Mouse (Mus musculus): ENCODE data around the gene Spg11. TPM values are rescaled to one million over a fixed set of nuclear protein-coding genes. Genes with fewer than 3 reads are reported as not detected.

The Spg11 gene
- total RNA-seq (2018; cell fraction: chromatin; rRNA removed), result 100 to 1,000 TPM in 15 of 26 experiments, 10 to 100 TPM in 11; 29.8 to 172 (median 109) TPM
- total RNA-seq (2018; cell fraction: cytosol; rRNA removed), result 10 to 100 TPM; 22.1 to 40.1 (median 33.4) TPM
- total RNA-seq (2018; cell fraction: nucleus; rRNA removed), result 10 to 100 TPM; 34.1 to 97.6 (median 68.8) TPM
- polyA plus RNA-seq (2018), result 19.6 to 24.9 TPM (median 23.6 TPM) in 3 replicates

DNA sequence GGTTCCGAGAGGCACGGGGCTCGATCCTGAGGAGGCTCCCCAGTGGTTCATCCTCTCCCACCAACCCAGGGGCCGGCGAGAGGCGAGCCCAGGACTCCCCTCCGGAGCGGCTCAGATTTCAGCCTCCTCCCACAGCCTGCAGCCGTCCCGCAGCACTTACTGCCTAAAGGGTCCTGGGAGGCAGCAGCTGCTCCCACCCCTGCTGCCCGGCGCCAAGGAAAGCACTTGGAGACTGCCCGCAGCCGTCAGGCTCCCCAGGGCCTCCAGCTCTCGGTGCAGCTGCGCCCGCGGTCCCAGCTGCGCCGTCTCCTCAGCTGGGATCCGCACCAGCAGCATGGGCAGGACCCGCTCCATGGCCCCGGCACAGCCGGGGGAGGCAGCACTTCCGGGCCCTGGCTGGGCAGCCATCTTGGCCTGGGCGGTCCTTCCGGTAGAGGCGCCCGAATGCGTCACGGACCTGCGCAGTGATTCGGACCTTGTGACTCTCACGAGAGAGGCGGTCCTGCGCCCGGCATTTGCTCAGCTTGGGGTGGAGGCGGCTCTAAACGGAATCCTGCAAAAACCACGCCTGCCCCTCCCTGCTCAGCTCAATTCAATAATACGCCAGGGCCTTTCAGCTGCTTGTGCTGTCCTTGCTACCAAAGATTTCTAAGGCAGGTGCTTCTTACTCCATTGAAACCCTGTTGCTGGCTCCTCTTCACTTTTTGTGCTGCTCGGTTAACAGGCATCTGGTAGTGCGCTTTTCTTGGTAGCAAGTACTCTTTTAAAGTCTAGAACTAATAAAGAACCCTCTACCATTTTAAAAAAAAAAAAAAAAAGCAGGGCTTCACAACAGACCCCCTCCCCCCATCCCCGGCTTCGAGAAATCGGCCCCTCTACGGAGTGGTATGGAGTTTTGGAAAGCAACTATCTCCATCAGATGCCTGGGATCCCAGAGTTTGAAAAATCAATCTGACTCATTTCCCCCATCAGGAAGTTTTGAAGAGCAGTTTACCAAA lies at the start of gene Spg11:
Gene Spg11 (minus strand): TSS at position 426 of the 998 bp plus-strand sequence.
- H3K4me3 ChIP-seq (ENCODE audit: inconsistent target), result peak within 1 kb of the TSS; percentile 85
- WGBS (ENCODE audit: missing documents), result under 1% methylated on average over 47 of the region's 47 CpGs
- H3K79me2 ChIP-seq (ENCODE audit: inconsistent target), result peaks cover 46% of the 10 kb centered on the region
- H3K27ac ChIP-seq, result peak within 1 kb of the TSS; percentile 87
- peaks cover 16% of the 10 kb centered on the region; the same call in 1 of the 2 replicates for H3K36me3 ChIP-seq (ENCODE audit: inconsistent target)

DNA sequence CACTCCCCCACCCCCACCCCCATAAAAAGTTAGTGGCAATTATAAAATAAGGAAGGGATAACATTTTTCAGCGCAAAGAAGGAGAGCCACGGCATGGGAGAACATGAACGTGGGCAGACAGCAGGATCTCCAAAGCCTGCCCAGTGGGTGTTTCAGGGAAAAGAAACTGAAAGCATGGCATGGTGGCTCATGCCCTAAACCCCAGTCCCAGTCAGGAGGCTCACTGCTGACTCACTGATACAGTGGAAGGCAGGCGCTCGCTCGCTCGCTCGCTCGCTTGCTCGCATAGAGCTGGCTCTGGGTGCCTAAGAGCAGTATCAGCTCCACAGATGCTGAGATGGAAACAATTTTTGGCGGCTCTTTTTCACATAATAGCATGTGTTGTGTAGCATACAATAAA lies 46.1 kb upstream of the Spg11 start:
- Histone ChIP-seq H3K27ac (peak overlapping the region; percentile 99), H3K79me2 (ENCODE audit: inconsistent target) (no peaks in the 10 kb centered on the region), H3K4me3 (ENCODE audit: inconsistent target) (peak overlapping the region; percentile 20; the same call in 1 of the 2 replicates), H3K36me3 (ENCODE audit: inconsistent target) (no peaks in the 10 kb centered on the region)
- 2% methylated on average over 11 of the region's 11 CpGs for whole genome bisulfite sequencing (ENCODE audit: missing documents)

DNA sequence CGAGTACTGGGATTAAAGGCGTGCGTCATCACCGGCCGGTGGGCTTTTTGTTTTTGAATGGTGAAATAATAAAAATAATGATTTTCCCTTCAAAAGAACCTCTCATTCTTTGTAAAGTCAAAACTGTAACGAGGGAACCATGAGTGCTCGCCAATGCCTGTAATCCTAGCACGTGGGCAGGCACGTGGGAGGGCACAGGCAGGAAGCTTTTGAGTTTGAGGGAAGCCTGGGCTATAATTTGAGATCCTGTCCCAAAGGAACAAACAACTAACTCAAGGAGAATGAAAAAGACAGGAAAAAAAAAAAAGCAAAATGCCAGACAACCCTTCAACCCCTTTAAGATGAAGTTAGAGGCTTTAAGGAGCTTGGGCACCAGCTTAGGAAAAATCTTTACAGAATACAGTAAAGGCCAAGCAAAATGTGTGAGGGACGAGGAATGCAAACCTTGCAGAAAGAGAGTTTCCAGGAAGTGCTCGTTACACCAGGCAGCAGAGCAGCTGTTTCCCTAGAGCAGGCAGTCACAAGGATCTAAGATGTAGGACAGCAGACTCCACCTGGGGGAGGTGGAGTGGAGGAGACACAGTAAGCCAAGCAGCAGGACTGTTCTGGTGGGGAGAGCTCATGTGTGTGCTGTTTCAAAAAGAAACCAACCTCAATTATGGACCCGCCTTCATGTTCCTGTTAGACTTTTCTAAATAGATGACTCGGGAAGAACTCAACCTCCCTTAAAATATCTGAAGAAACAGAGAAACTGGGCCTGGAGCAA lies 45.4 kb upstream of the Spg11 start:
- 50% methylated on average over 13 of the region's 13 CpGs for WGBS (ENCODE audit: missing documents)
- H3K36me3 ChIP-seq (ENCODE audit: inconsistent target), result no peaks in the 10 kb centered on the region
- H3K79me2 ChIP-seq (ENCODE audit: inconsistent target), result no peaks in the 10 kb centered on the region
- peak overlapping the region; percentile 20; the same call in 1 of the 2 replicates for H3K4me3 ChIP-seq (ENCODE audit: inconsistent target)
- peak overlapping the region; percentile 99 for H3K27ac ChIP-seq

DNA sequence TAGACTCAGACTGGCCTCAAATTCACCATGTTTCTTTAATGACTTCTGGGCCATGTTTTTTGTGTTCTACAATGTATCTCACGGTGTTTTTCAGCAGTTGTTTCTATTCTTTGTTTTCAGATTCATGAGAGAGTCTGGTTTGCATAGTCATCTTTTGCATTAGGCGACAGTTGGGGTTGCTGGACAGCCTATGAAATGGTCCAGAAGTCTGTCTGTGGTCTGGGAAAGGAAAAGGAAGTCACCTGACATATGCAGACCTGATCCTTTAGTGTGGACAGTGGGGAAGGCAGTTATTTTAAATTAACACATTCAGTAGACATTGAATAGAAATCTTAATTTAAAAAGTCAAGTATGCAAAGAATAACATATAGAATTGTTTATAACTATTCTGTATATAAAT lies 44.3 kb upstream of the Spg11 start:
- H3K4me3 ChIP-seq (ENCODE audit: inconsistent target), result no peak overlapping the region
- H3K27ac ChIP-seq, result peak overlapping the region; percentile 99
- H3K79me2 ChIP-seq (ENCODE audit: inconsistent target), result no peaks in the 10 kb centered on the region
- no peaks in the 10 kb centered on the region for H3K36me3 ChIP-seq (ENCODE audit: inconsistent target)
- 28% methylated on average over 2 of the region's 2 CpGs for WGBS (ENCODE audit: missing documents)

DNA sequence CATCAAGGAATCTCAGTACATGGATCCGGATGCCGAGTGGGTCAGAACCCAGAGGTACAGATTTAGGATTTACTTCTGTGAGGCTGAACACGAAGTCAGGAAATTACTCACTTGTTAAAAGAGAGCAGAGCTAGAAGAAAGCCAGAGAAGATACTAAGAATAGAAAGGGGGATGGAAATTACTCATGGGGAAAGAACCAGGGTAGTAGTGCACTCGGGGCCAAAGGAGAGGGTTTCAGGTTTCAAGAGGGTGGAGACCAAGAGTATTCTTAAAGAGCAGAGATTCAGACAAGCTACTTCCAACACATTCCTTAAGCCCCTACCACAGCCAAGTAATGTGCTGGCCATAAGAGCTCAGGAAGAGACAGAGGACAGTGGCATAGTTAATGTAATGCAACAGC lies 43.4 kb upstream of the Spg11 start:
- no peak overlapping the region for H3K4me3 ChIP-seq (ENCODE audit: inconsistent target)
- 21% methylated on average over 4 of the region's 4 CpGs for WGBS (ENCODE audit: missing documents)
- H3K27ac ChIP-seq, result peak overlapping the region; percentile 99
- no peaks in the 10 kb centered on the region for H3K36me3 ChIP-seq (ENCODE audit: inconsistent target)
- no peaks in the 10 kb centered on the region for H3K79me2 ChIP-seq (ENCODE audit: inconsistent target)

DNA sequence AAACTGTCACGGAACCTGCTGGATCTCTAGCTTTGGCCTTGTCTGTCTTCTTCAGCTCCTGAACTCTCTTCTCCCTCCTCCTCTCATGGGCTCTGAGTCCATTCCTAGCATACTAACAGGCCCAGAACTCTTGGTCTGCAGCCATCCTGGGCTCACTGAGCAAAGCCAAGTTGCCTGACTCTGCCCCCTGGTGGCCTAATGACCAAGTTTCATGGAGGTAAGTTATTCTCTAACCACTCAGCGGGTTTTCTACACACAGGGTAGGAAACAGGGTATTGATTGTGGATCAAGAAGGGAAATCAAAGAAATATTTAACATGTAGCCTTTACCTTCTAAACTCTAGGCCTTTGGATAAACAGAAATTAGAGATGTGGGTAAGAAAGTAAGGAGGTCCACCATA lies 42.5 kb upstream of the Spg11 start, which contains the start of gene Trim69:
Gene Trim69 (plus strand): TSS at position 21 of the 400 bp plus-strand sequence.
- Histone ChIP-seq H3K36me3 (ENCODE audit: inconsistent target) (no peaks in the 10 kb centered on the region), H3K79me2 (ENCODE audit: inconsistent target) (no peaks in the 10 kb centered on the region), H3K4me3 (ENCODE audit: inconsistent target) (no peak within 1 kb of the TSS), H3K27ac (peak within 1 kb of the TSS; percentile 99)
- 43% methylated on average over 2 of the region's 2 CpGs for WGBS (ENCODE audit: missing documents)

DNA sequence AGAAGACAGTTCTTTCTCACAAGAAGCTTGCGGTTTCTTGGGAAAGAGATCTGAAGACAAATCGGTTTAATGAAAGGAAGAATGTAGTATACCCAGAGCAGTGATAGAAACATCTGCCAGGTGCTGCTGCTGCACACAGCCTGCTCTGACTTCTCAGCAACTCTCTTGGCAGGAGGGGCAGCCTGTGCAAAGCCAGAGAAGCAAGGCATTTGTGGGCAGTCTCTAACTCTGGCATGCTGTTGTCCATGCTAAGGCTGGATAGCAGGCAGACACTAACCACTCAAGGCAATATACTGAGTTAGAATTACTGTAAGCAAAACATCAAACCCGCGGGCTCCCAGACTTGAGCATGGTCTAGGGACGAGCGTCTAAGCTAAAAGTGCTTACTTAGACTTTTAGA lies 41.5 kb upstream of the Spg11 start:
- Histone ChIP-seq H3K4me3 (ENCODE audit: inconsistent target) (no peak overlapping the region), H3K36me3 (ENCODE audit: inconsistent target) (0 out of 2 replicates have a peak, but pooled peaks cover 5% of the 10 kb centered on the region), H3K27ac (no peak overlapping the region), H3K79me2 (ENCODE audit: inconsistent target) (no peaks in the 10 kb centered on the region)
- WGBS (ENCODE audit: missing documents), result 87% methylated on average over 6 of the region's 6 CpGs

DNA sequence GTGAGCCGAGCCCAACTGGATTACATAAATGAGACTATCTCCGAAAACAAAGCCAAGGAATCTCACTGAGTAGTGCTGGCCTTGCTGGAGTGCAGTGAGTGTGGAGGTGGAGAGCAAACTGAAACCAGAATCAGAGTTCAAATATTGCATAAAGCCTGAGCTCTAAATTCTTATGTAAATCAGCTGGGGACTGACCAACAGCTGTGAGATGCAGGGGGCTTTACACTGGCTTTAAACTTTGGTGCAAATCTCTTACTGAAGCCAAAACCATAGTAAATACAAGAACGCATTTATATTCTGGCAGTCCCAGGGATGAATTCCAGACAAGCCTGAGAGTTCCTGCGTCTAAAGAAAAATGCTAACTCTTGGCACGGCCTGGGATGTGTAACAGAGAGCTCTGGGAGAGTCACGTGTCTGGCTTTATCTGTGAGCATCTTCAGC lies 40.2 kb upstream of the Spg11 start:
- whole genome bisulfite sequencing (ENCODE audit: missing documents), result 95% methylated on average over 6 of the region's 6 CpGs
- no peak overlapping the region for H3K27ac ChIP-seq
- H3K79me2 ChIP-seq (ENCODE audit: inconsistent target), result peaks cover 3% of the 10 kb centered on the region
- peaks cover 11% of the 10 kb centered on the region; the same call in 1 of the 2 replicates for H3K36me3 ChIP-seq (ENCODE audit: inconsistent target)
- H3K4me3 ChIP-seq (ENCODE audit: inconsistent target), result no peak overlapping the region

DNA sequence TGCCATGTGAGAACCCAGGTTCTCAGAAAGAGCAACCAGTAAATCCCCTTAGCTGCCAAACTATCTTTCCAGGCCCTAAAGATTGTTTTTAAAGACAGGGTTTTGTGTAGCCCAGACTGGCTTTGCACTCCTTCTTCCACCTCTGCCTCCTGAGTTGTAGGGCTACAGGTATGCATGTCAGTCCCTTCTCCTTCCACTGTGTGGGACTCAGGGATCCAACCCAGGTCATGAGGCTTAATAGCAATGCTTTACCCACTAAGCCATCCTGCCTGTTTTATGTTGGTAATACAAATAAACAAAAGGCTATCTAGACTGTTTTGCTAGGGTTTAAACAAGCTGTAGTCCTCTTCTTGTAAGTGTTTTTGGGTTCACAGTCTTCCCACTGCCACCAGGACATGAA lies 39.4 kb upstream of the Spg11 start:
- Histone ChIP-seq H3K79me2 (ENCODE audit: inconsistent target) (peaks cover 11% of the 10 kb centered on the region), H3K4me3 (ENCODE audit: inconsistent target) (no peak overlapping the region), H3K27ac (no peak overlapping the region), H3K36me3 (ENCODE audit: inconsistent target) (peaks cover 19% of the 10 kb centered on the region)

DNA sequence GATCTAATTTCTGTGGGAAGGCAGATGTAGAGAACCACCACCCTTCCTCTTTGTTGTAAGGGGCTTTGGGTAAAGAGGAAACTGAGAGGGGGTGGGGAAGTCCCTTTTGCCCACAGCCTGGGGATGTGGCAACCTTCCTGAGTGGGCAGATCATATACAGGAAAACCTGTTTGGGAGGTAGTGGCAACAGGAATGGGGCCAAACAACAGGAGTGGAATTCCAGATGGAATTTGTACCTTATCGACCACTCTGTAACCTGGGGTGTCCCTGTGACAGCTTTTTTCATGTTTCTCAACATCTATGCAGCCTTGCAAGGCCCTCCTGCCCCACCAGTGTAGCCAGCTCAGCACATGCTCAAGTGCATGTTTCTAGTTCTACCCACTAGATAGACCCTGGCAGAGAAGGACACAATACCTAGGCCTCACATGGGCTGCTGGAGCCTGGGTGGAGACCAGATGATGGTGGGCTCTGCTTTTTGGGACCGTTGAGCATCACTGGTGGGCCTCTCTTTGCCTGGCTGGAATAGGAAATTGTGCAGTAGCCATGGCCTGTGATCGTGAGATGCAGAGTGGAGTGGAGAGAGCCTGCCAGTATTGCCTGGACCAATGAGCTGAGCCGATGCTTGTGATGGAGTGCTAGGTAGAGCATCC lies 38.0 kb upstream of the Spg11 start:
- peaks cover 33% of the 10 kb centered on the region for H3K36me3 ChIP-seq (ENCODE audit: inconsistent target)
- peak overlapping the region; percentile 1; the same call in 1 of the 2 replicates for H3K27ac ChIP-seq
- peaks cover 25% of the 10 kb centered on the region for H3K79me2 ChIP-seq (ENCODE audit: inconsistent target)
- 63% methylated on average over 4 of the region's 4 CpGs for WGBS (ENCODE audit: missing documents)
- no peak overlapping the region for H3K4me3 ChIP-seq (ENCODE audit: inconsistent target)

DNA sequence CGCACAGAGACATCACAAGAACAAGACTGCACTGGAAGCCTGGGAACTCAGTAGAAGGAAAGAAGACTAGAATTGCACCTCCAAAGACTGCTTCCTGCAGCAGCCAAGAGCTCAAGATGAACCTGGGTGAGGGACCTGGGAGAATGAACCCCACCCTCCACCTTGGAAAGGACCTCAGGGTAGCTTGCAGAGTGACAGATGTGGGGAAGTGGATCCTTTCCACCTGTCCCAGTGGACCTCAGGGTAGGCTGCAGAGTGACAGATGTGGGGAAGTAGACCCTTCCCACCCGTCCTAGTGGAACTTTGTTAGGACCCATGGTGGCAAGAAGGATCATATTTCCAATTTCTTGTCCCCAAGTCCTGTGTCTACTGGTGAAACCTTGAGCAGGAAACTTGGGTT lies 37.1 kb upstream of the Spg11 start:
- Histone ChIP-seq H3K36me3 (ENCODE audit: inconsistent target) (peaks cover 42% of the 10 kb centered on the region), H3K79me2 (ENCODE audit: inconsistent target) (peaks cover 34% of the 10 kb centered on the region), H3K4me3 (ENCODE audit: inconsistent target) (no peak overlapping the region), H3K27ac (peak overlapping the region; percentile 27; the same call in 1 of the 2 replicates)
- WGBS (ENCODE audit: missing documents), result 74% methylated on average over 2 of the region's 2 CpGs

DNA sequence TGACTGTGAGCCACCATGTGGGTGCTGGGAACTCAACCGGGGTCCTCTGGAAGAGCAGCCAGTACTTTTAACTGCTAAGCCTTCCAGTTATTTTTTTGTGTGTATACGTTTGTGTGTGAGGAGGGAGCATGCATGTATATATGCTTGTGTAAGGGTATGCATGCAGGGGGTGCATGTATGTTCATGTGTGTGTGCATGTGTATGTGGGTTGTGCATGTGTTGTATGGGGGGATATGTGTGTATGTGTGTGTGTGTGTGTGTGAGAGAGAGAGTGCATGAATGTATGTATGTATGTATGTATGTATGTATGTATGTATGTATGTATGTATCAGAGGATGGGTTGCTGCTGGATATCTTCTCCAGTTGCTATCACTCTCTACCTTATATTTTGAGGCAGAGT lies 36.3 kb upstream of the Spg11 start:
- 88% methylated on average over 2 of the region's 2 CpGs for WGBS (ENCODE audit: missing documents)
- H3K27ac ChIP-seq, result no peak overlapping the region
- no peak overlapping the region for H3K4me3 ChIP-seq (ENCODE audit: inconsistent target)
- H3K79me2 ChIP-seq (ENCODE audit: inconsistent target), result peaks cover 42% of the 10 kb centered on the region
- H3K36me3 ChIP-seq (ENCODE audit: inconsistent target), result peaks cover 49% of the 10 kb centered on the region

DNA sequence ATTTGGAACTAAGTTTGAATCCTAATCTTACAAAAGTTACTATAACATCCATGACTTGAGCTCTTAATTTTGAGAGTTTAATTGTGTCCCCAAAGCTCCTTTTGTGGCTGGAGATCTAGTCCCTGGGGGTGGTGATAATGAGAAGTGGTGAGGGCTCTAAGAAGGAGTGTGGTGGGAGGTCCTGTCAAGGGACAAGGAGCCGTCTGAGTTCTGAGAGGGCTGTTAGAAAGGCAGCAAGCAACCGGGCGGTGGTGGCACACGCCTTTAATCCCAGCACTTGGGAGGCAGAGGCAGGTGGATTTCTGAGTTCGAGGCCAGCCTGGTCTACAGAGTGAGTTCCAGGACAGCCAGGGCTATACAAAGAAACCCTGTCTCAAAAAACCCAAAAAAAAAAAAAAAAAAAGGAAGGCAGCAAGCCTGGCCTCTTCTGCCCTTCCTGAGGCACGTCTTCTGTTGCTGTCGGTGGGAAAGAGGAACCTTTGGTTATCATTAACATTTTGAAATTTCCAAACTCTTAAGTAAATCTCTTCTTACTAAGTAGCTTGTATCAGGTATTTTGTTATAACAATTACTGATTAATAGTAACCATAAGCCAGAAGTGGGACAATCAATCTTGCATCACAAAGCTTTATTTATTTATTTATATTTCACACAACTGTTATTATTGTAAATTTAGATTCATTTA lies 35.6 kb upstream of the Spg11 start:
- WGBS (ENCODE audit: missing documents), result 7% methylated on average over 3 of the region's 7 CpGs
- peak overlapping the region; percentile 40 for H3K27ac ChIP-seq
- peaks cover 48% of the 10 kb centered on the region for H3K79me2 ChIP-seq (ENCODE audit: inconsistent target)
- H3K4me3 ChIP-seq (ENCODE audit: inconsistent target), result no peak overlapping the region
- peaks cover 49% of the 10 kb centered on the region for H3K36me3 ChIP-seq (ENCODE audit: inconsistent target)

Measured in macrophage (primary cell).